Mouse (Mus musculus) lung, adult 2 months (tissue): ENCODE measurements at regions not wholly inside any gene's neighbourhood (a gene's known extent, or its start where the extent isn't known, plus 50 kb on each side); places are given as distances from the start of the nearest gene placed in this dataset.

Source experiments
- DNase-seq: peaks from one replicate; pipeline ENCODE4 v3.0.0; 2022
- H3K4me1 ChIP-seq: fragments of 200-500 bp; 2 replicates; pipeline ENCODE4 v1.6.1; 2011; ENCODE audit warnings: low read length; ENCODE audit not compliant: control insufficient read depth, insufficient read depth
- H3K4me3 ChIP-seq: fragments of 200-500 bp; replicated peaks from 2 replicates; pipeline ENCODE3; 2011; ENCODE audit warnings: low read depth, mild to moderate bottlenecking, control low read depth, low read length; ENCODE audit errors: extremely low read depth
- CTCF ChIP-seq: fragments of 200-500 bp; IDR thresholded peaks from 2 replicates; pipeline ENCODE4 v1.5.1; 2011; ENCODE audit warnings: mild to moderate bottlenecking, low read length, control low read depth; ENCODE audit not compliant: insufficient read depth
- POLR2A ChIP-seq: fragments of 200-500 bp; IDR thresholded peaks from 2 replicates; pipeline ENCODE4 v1.6.1; 2011; ENCODE audit warnings: low read depth, mild to moderate bottlenecking, control low read depth, low read length, borderline replicate concordance; ENCODE audit errors: extremely low read depth
- WGBS: fragments of 180-500 bp; shearing (Covaris S2); methylation state at CpG from one replicate; pipeline ENCODE4 v1.1.7; 2018; 5-methylcytosine and 5-hydroxymethylcytosine counted together

DNA sequence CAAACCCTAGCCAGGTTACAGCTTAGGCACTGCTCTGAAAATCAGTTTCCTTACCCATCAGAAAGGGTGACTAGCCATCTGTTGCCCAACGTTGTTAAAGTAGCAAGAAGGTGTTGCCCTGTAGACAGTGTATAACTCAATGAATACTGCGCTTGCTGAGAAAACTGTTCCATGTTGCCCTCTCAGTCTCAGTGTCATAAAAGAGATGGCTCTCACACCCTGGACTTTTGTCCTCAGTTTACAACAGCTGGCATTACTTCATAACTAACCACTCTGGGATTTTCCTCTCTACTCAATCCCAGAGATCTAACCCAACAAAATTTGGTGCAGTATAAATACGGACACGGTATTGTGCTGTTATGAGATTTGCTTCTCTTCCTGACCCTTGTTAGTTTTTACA, 252.1 kb upstream of the Cited2 start:
- 75% methylated on average over 4 of the region's 4 CpGs for WGBS
- no peak for TF ChIP-seq CTCF
- TF ChIP-seq POLR2A: no peak
- DNase-seq: no peak
- no peaks in the 10 kb centered on the region for H3K4me1 ChIP-seq
- H3K4me3 ChIP-seq: no peak overlapping the region

DNA sequence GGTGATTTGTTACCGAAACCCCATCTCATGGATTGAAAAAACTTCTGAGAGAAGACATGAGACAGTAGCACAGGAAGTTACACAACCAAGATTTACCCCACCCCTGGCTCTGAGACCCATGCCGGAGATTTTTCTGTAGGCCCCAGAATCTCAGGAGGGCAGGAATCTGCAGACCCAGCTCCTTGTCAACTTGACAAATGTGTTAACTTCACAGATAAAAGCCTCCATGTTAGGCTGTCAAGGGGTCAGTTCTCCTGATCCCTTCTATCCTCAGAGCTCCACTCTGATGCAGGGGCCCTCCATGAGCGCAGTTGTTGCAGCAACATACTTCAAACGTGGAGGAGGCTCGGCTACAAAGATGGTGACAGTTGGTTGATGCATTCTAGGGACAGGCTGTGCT, 250.5 kb upstream of the Cited2 start:
- H3K4me3 ChIP-seq: no peak overlapping the region
- TF ChIP-seq CTCF: no peak
- DNase-seq: no peak
- no peaks in the 10 kb centered on the region for H3K4me1 ChIP-seq
- WGBS: 46% methylated on average over 5 of the region's 5 CpGs

DNA sequence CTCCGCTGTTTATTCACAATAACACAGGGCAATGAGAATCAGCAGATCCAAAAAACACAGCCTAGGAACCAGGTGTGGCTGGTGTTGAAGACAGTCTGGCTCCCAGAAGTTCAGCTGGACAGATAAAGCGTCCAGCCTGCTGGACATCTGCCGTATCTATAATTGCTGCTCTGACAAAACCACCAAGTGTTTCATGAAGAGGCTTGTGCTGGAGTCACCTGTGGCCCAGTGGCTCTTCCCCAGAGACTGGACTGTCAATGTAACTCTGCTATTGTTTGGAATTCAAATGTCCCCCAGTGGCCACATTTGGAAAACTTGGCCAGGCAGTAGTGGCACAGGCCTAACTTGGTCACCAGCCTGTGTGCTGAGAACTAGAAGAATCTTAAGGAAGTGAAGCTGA, 247.0 kb upstream of the Cited2 start:
- no peak for DNase-seq
- H3K4me3 ChIP-seq: no peak overlapping the region
- 83% methylated on average over 3 of the region's 3 CpGs for WGBS
- TF ChIP-seq CTCF (no peak), POLR2A (no peak)
- H3K4me1 ChIP-seq: no peaks in the 10 kb centered on the region

DNA sequence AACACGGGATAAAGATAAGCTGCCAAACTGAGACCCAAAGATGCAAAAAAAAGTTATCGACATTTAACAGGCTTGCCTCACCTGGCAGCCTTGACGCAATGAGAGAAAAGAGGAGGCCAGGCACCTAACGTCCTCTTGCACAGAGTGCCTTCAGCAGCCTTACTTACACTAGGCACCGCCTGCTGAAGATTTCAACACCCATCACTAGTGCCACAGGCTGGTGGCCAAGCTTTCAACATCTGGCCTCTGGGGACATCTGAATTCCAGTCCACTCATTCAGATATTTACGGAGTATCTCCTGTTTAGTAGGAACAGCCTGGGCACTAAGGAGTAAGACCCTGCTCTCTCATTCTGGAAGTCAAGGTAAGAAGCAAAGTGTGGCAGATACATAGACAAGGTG, 246.3 kb upstream of the Cited2 start:
- 68% methylated on average over 6 of the region's 6 CpGs for WGBS
- H3K4me1 ChIP-seq: no peaks in the 10 kb centered on the region
- DNase-seq: no peak
- no peak for TF ChIP-seq CTCF
- TF ChIP-seq POLR2A: no peak
- no peak overlapping the region for H3K4me3 ChIP-seq

DNA sequence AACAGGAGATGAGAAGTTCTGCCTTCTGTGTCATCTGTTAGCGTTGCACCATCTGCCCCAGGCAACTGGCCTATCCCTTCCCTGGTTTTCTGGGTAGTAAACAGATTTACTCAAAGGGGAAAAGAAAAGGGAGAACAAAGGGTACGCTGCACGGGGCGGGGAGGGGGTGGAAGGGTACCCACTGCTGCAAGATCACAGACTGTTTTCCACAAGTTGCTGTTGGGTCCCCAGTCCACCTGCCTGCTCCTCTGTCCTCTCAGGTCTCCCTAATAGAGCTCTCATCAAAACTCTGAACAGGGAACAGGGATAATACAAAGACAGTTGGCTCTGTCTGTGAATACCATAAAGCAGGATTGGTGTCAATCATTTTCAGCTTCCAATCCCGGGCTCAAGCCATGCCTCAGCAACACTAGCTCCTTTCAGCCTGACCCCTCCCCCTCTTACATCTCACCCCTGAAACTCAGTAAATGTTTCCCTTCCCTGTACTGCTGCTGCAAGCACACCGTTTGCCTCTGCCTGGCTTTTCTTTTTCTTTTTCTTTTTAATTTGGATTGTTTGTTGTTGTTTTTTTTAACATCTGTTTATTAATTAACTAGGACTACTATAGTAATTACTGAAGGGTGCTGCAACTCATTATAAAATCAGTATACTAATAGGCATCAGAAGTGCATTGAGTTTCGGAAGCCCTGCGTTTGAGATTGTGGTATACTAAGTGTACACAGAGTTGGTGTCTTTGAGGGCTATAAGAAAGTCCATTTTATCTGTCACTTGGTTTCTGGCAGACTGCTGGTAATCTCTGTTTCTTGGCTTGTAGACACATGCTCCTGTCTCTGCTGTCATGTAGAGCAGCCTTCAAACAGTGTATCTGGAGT, 244.0 kb upstream of the Cited2 start:
- WGBS: 58% methylated on average over 8 of the region's 8 CpGs
- H3K4me1 ChIP-seq: no peaks in the 10 kb centered on the region
- H3K4me3 ChIP-seq: no peak overlapping the region
- DNase-seq: no peak
- no peak for TF ChIP-seq POLR2A
- no peak for TF ChIP-seq CTCF

DNA sequence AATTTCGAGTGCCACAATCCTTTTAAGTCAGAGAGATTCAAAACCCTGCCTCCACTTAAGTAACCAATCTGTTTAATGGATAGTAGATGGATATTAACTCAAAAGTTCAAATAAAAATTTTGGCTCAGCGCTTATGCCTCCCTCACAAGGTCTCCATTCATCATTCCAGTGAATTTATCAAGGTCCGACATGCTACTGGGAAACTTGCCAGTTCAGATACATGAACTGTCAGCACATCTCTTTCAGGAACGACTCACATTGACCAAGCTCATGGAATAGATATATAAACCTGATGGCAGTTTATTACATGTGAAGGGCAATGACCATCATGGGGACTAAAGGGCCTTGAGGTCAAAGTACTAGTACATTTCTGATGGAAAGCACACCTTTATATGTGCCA, 240.3 kb upstream of the Cited2 start:
- Histone ChIP-seq H3K4me1 (no peaks in the 10 kb centered on the region), H3K4me3 (no peak overlapping the region)
- WGBS: 63% methylated on average over 4 of the region's 4 CpGs
- no peak for TF ChIP-seq CTCF
- no peak for TF ChIP-seq POLR2A
- DNase-seq: no peak

DNA sequence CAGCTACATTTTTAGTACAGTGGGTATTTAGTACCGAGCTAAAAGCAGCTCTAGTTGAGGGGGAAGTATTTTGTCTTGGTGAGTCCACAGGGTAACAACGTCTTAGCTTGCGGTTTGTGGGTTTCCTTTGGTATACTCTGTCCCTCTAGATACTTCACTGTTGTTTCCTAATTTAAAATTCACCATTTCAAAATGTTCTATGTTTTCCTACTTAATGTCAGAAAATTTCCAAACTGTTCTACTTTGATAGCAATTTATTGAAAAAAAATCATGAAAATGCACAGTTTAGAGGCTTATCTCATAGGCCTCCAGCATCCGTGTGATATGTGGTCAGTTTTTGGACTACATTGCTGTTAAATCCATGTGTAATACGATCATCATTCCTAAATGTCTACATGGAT, 238.0 kb upstream of the Cited2 start:
- TF ChIP-seq POLR2A (no peak), CTCF (no peak)
- no peaks in the 10 kb centered on the region for H3K4me1 ChIP-seq
- 66% methylated on average over 5 of the region's 5 CpGs for WGBS
- H3K4me3 ChIP-seq: no peak overlapping the region
- DNase-seq: no peak

DNA sequence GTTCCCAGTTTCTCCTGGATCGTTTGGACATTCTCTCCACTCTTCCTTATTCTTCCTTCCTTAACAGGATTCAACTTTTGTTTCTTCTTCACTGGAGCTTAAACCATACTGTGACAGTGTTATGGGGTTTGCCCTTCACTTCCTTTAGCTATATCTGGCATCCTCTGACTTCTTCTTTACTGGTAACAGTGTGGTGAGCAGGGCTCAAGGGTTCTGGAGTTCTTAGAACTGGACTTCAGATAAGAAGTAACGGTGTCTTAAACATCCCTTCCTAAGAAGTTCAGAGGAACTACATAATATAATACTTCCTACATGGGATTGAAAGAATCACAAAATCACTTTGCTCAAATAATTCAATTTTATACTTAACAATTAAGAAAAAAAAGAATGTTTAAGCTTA, 237.5 kb upstream of the Cited2 start:
- Histone ChIP-seq H3K4me1 (no peaks in the 10 kb centered on the region), H3K4me3 (no peak overlapping the region)
- TF ChIP-seq POLR2A (no peak), CTCF (no peak)
- WGBS: 77% methylated on average over 2 of the region's 2 CpGs
- DNase-seq: no peak

DNA sequence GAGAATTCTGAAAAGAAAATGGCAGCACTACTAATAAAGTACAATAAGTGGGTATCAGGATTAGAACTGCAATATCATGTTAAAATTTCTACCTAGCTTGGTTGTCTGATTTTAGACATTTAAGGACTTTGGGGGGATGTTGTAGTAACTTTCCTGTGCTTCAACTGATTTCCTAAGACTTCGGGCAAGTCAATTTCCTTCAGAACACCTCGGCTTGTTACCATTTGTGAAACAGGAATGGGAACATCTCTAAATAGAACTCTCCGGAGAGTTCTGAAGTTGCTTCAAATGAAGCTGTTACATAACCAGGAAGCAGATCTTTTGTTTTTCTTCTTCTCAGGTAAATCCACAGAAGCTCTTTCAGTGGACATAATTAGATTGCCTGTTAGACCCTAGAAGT, 237.0 kb upstream of the Cited2 start:
- whole genome bisulfite sequencing: 67% methylated on average over 3 of the region's 3 CpGs
- no peak overlapping the region for H3K4me3 ChIP-seq
- no peaks in the 10 kb centered on the region for H3K4me1 ChIP-seq
- DNase-seq: no peak
- TF ChIP-seq POLR2A: no peak

DNA sequence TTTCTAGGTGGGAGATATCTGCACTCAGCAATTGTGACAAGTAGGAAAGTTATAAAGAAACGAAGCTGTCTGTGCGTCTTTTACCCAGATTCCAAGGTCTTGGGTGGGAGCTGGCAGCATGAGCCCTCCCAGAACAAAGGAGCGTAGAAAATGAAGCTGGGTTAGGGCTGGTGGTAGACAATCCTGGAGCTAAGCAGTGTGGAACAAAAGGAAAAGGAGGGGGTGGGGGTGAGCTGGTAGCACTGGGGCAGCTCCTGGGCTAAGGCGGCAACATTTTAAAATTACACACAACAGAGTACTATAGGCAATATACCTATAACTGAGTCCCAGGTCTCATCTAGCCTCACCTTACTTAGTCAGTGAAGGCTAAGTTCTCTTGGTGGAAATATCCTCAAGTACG, 235.6 kb upstream of the Cited2 start:
- no peak for TF ChIP-seq POLR2A
- no peak for TF ChIP-seq CTCF
- WGBS: 95% methylated on average over 5 of the region's 5 CpGs
- Histone ChIP-seq H3K4me3 (no peak overlapping the region), H3K4me1 (no peaks in the 10 kb centered on the region)
- no peak for DNase-seq
